Mouse (Mus musculus): ENCODE data around the gene Atg4a-ps. TPM values are rescaled to one million over a fixed set of nuclear protein-coding genes. Genes with fewer than 3 reads are reported as not detected.

The Atg4a-ps gene
- total RNA-seq, 2 experiments from 2014 or later = 2.7 TPM; not detected in 1

Small RNA genes lying within 50 kb of the gene (microRNA-seq; reads per million reads assigned to microRNA genes)
- gene Gm25325 = 0 reads per million in 2 experiments

Other genes with a start within 250 kb of the Atg4a-ps start
- not detected for gene Syt6, start 70.8 kb downstream of the Atg4a-ps start, total RNA-seq (2021)
- gene Olfml3, start 91.9 kb upstream of the Atg4a-ps start, total RNA-seq (2021) = 1 to 10 TPM; 4.8 to 5.3 TPM
- gene Gm10964, start 93.3 kb upstream of the Atg4a-ps start, total RNA-seq (2021) = not detected
- gene Hipk1, start 145.5 kb upstream of the Atg4a-ps start, total RNA-seq (2021) = 100 to 1,000 TPM; 113 to 115 TPM
- 10 to 100 TPM; 11.7 to 12.7 TPM for gene Dclre1b, start 163.4 kb upstream of the Atg4a-ps start, total RNA-seq (2021)
- gene Ap4b1, start 163.5 kb upstream of the Atg4a-ps start, total RNA-seq (2021) = 10 to 100 TPM; 12.7 to 13.9 TPM
- gene Gm43064, start 163.5 kb upstream of the Atg4a-ps start, total RNA-seq (2021) = under 1 TPM; 0.12 TPM
- gene Bcl2l15, start 186.5 kb upstream of the Atg4a-ps start, total RNA-seq (2021) = not detected
- gene Ptpn22, start 213.7 kb upstream of the Atg4a-ps start, total RNA-seq (2021) = 1 to 10 TPM in 1 of 2 experiments, under 1 TPM in 1; 0.84 to 2.3 TPM